In the genomic region with DNA sequence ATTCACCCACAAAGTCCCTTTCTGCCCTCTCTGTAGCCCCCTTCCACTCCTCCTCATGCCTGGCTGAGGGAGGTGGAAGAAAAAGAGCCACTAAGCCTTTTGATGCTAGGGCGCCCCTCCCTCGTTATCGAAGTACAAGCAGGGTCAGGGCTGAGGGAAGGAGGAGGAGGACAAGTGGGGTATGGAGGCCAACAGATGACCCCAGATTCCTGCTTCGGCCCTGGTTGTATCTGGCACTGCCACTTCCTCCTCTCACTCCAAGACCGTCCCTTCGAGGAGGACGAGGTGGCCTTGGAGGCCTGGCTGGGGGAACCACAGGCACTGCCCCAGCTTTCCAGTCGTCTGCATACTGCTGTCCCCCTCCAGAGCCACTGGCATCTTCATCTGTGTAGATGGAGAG, we compare ENCODE assay signal across 21 mouse cellular contexts. TPM values are rescaled to one million over a fixed set of nuclear protein-coding genes. Genes with fewer than 3 reads are reported as not detected.
A peak's percentile ranks its signal among the peaks of the same experiment; 100 is the strongest.
DNase-seq lines count a peak whose midpoint lies in the region; ATAC-seq lines count a peak whose summit lies in the region.
"Had no signal": no experiment of that assay in that cellular context is flagged by ENCODE, and none has a peak within 500 bp of the region (broad histone marks: within the 10 kb centered on the region; RNA-seq: fewer than 3 reads in every experiment).

No protein-coding gene starts in this region.

- H3K27me3 ChIP-seq in hindbrain, embryonic 12.5 days: no peaks in the 10 kb centered on the region; the same call in 1 of the 2 replicates
- H3K27me3 ChIP-seq in hindbrain, embryonic 16.5 days (replicated peaks; ENCODE audit: control insufficient read depth, insufficient read depth, low read length): no peaks in the 10 kb centered on the region
- no peaks in the 10 kb centered on the region for H3K27me3 ChIP-seq in midbrain, embryonic 14.5 days (ENCODE audit: control insufficient read depth, insufficient read depth, low read length)
- H3K27me3 ChIP-seq in midbrain, embryonic 15.5 days (replicated peaks): no peaks in the 10 kb centered on the region
- H3K27me3 ChIP-seq: embryonic facial prominence, embryonic 12.5 days had no signal

- no peak overlapping the region for H3K4me3 ChIP-seq in hindbrain, embryonic 12.5 days
- H3K4me3 ChIP-seq in hindbrain, embryonic 16.5 days (ENCODE audit: low read length): no peak overlapping the region
- H3K4me3 ChIP-seq in midbrain, embryonic 14.5 days (replicated peaks; ENCODE audit: low read depth, low read length): no peak overlapping the region
- no peak overlapping the region for H3K4me3 ChIP-seq in midbrain, embryonic 15.5 days
- H3K4me3 ChIP-seq: embryonic facial prominence, embryonic 12.5 days; forebrain, embryonic 12.5 days; heart, adult 2 months had no signal

- 52% methylated on average over 8 of the region's 8 CpGs for WGBS in hindbrain, embryonic 12.5 days
- 52% methylated on average over 8 of the region's 8 CpGs for WGBS in hindbrain, embryonic 16.5 days
- WGBS in midbrain, embryonic 14.5 days: 47% methylated on average over 8 of the region's 8 CpGs
- WGBS in midbrain, embryonic 15.5 days: 59% methylated on average over 8 of the region's 8 CpGs

- peaks cover 32% of the 10 kb centered on the region for H3K36me3 ChIP-seq in hindbrain, embryonic 12.5 days
- H3K36me3 ChIP-seq in hindbrain, embryonic 16.5 days (ENCODE audit: control insufficient read depth, insufficient read depth, low read length): peaks cover 3% of the 10 kb centered on the region; the same call in 1 of the 2 replicates
- peaks cover 39% of the 10 kb centered on the region for H3K36me3 ChIP-seq in midbrain, embryonic 14.5 days (ENCODE audit: control insufficient read depth, insufficient read depth, low read length)
- H3K36me3 ChIP-seq in midbrain, embryonic 15.5 days (replicated peaks): peaks cover 3% of the 10 kb centered on the region; the same call in 1 of the 2 replicates

- no peak overlapping the region for H3K27ac ChIP-seq in hindbrain, embryonic 12.5 days
- no peak overlapping the region for H3K27ac ChIP-seq in hindbrain, embryonic 16.5 days (ENCODE audit: low read depth, low read length)
- H3K27ac ChIP-seq in midbrain, embryonic 14.5 days (replicated peaks; ENCODE audit: low read depth, low read length): no peak overlapping the region
- H3K27ac ChIP-seq in midbrain, embryonic 15.5 days: no peak overlapping the region
- H3K27ac ChIP-seq: embryonic facial prominence, embryonic 12.5 days; forebrain, embryonic 12.5 days; heart, adult 2 months had no signal

- H3K4me1 ChIP-seq in hindbrain, embryonic 12.5 days: peaks cover 75% of the 10 kb centered on the region
- peaks cover 37% of the 10 kb centered on the region for H3K4me1 ChIP-seq in hindbrain, embryonic 16.5 days (ENCODE audit: control insufficient read depth, insufficient read depth, low read depth, low read length)
- H3K4me1 ChIP-seq in midbrain, embryonic 14.5 days (ENCODE audit: control insufficient read depth, insufficient read depth, low read length): peaks cover 45% of the 10 kb centered on the region
- H3K4me1 ChIP-seq in midbrain, embryonic 15.5 days: peaks cover 59% of the 10 kb centered on the region

- peak overlapping the region; percentile 39; the same call in 1 of the 2 replicates for H3K9ac ChIP-seq in hindbrain, embryonic 12.5 days
- H3K9ac ChIP-seq in hindbrain, embryonic 16.5 days (ENCODE audit: low read depth, low read length): no peak overlapping the region
- 0 out of 2 replicates have a peak overlapping the region, but pooled peaks have one; percentile 6 for H3K9ac ChIP-seq in midbrain, embryonic 14.5 days (replicated peaks; ENCODE audit: low read length)
- H3K9ac ChIP-seq in midbrain, embryonic 15.5 days: no peak overlapping the region
- H3K9ac ChIP-seq: embryonic facial prominence, embryonic 12.5 days had no signal

- no peak for ATAC-seq in hindbrain, embryonic 12.5 days (ENCODE audit: low FRiP score)
- no peak for ATAC-seq in hindbrain, embryonic 16.5 days
- no peak for ATAC-seq in midbrain, embryonic 14.5 days (ENCODE audit: low FRiP score, low TSS enrichment)
- no peak for ATAC-seq in midbrain, embryonic 15.5 days (replicated peaks)
- ATAC-seq: forebrain, embryonic 16.5 days had no signal

- no peak overlapping the region; the same call in 1 of the 2 replicates for H3K4me2 ChIP-seq in hindbrain, embryonic 12.5 days (replicated peaks)
- H3K4me2 ChIP-seq in hindbrain, embryonic 16.5 days (ENCODE audit: low read length): no peak overlapping the region
- H3K4me2 ChIP-seq in midbrain, embryonic 14.5 days (ENCODE audit: low read length): no peak overlapping the region
- no peak overlapping the region for H3K4me2 ChIP-seq in midbrain, embryonic 15.5 days

- H3K9me3 ChIP-seq in hindbrain, embryonic 12.5 days (replicated peaks): no peaks in the 10 kb centered on the region
- no peaks in the 10 kb centered on the region for H3K9me3 ChIP-seq in hindbrain, embryonic 16.5 days (ENCODE audit: control insufficient read depth, low read length)
- no peaks in the 10 kb centered on the region for H3K9me3 ChIP-seq in midbrain, embryonic 14.5 days (ENCODE audit: control insufficient read depth, low read length)
- no peaks in the 10 kb centered on the region for H3K9me3 ChIP-seq in midbrain, embryonic 15.5 days
- H3K9me3 ChIP-seq: embryonic facial prominence, embryonic 12.5 days; forebrain, embryonic 12.5 days had no signal

- peak; percentile 85 for DNase-seq in heart, adult 11 months
- no peak for DNase-seq in heart, adult 9 months (ENCODE audit: low spot score in 2 of 2)
- no peak for DNase-seq in midbrain, embryonic 14.5 days
- no peak for DNase-seq in kidney, adult 9 months
- DNase-seq: adrenal gland, postnatal 10 days; cerebellum, adult 11 months; cerebellum, adult 8-10 months; cerebellum, postnatal 14 days; embryo, embryonic 11 days; gastrocnemius, postnatal 10 days; heart, adult 2 months; heart, postnatal 10 days; heart, postnatal 4 days had no signal

RNA-seq across cellular contexts. Expression of a gene that starts 1.5 kb away (rescaled TPM):
- polyA plus RNA-seq in hindbrain, embryonic 12.5 days (2016; fragmentation: Nextera tagmentation; extraction: Ambion mirVana): 3.6 and 4.4 TPM in 2 replicates
- 2.1 and 2.7 TPM in 2 replicates for polyA plus RNA-seq in hindbrain, embryonic 16.5 days (2015; fragmentation: Nextera tagmentation; extraction: Ambion mirVana)
- 1.4 and 2.0 TPM in 2 replicates for polyA plus RNA-seq in midbrain, embryonic 14.5 days (2014; fragmentation: Nextera tagmentation; extraction: Ambion mirVana)
- polyA plus RNA-seq in midbrain, embryonic 15.5 days (2015; fragmentation: Nextera tagmentation; extraction: Ambion mirVana): 2.1 and 2.9 TPM in 2 replicates

RNA-seq across cellular contexts. Expression of a gene that starts 5.6 kb away (rescaled TPM):
- 0.12 and 0.23 TPM in 2 replicates for polyA plus RNA-seq in hindbrain, embryonic 12.5 days (2016; fragmentation: Nextera tagmentation; extraction: Ambion mirVana)
- 0.04 and 0.12 TPM in 2 replicates for polyA plus RNA-seq in hindbrain, embryonic 16.5 days (2015; fragmentation: Nextera tagmentation; extraction: Ambion mirVana)
- polyA plus RNA-seq in midbrain, embryonic 14.5 days (2014; fragmentation: Nextera tagmentation; extraction: Ambion mirVana): 0.19 TPM in 1 of 2 replicates, not detected in the other
- polyA plus RNA-seq in midbrain, embryonic 15.5 days (2015; fragmentation: Nextera tagmentation; extraction: Ambion mirVana): 0.04 and 0.09 TPM in 2 replicates
- polyA plus RNA-seq: C2C12; heart, adult 2 months; heart, embryonic 14.5 days had no signal

RNA-seq across cellular contexts. Expression of a gene that starts 5.6 kb away (rescaled TPM):
- polyA plus RNA-seq in hindbrain, embryonic 12.5 days (2016; fragmentation: Nextera tagmentation; extraction: Ambion mirVana): 164 and 168 TPM in 2 replicates
- 113 and 140 TPM in 2 replicates for polyA plus RNA-seq in hindbrain, embryonic 16.5 days (2015; fragmentation: Nextera tagmentation; extraction: Ambion mirVana)
- 37.3 and 59.5 TPM in 2 replicates for polyA plus RNA-seq in midbrain, embryonic 14.5 days (2014; fragmentation: Nextera tagmentation; extraction: Ambion mirVana)
- 218 and 231 TPM in 2 replicates for polyA plus RNA-seq in midbrain, embryonic 15.5 days (2015; fragmentation: Nextera tagmentation; extraction: Ambion mirVana)

RNA-seq across cellular contexts. Expression of a gene that starts 5.9 kb away (rescaled TPM):
- polyA plus RNA-seq in hindbrain, embryonic 12.5 days (2016; fragmentation: Nextera tagmentation; extraction: Ambion mirVana): 4.6 and 6.9 TPM in 2 replicates
- polyA plus RNA-seq in hindbrain, embryonic 16.5 days (2015; fragmentation: Nextera tagmentation; extraction: Ambion mirVana): 10.3 and 13.8 TPM in 2 replicates
- polyA plus RNA-seq in midbrain, embryonic 14.5 days (2014; fragmentation: Nextera tagmentation; extraction: Ambion mirVana): 4.4 and 9.3 TPM in 2 replicates
- polyA plus RNA-seq in midbrain, embryonic 15.5 days (2015; fragmentation: Nextera tagmentation; extraction: Ambion mirVana): 8.3 and 9.7 TPM in 2 replicates

RNA-seq across cellular contexts. Expression of a gene that starts 10.4 kb away (rescaled TPM):
- polyA plus RNA-seq in hindbrain, embryonic 12.5 days (2016; fragmentation: Nextera tagmentation; extraction: Ambion mirVana): 18.9 and 20.4 TPM in 2 replicates
- polyA plus RNA-seq in hindbrain, embryonic 16.5 days (2015; fragmentation: Nextera tagmentation; extraction: Ambion mirVana): 15.3 and 18.4 TPM in 2 replicates
- polyA plus RNA-seq in midbrain, embryonic 14.5 days (2014; fragmentation: Nextera tagmentation; extraction: Ambion mirVana): 15.0 and 20.2 TPM in 2 replicates
- 19.5 and 20.8 TPM in 2 replicates for polyA plus RNA-seq in midbrain, embryonic 15.5 days (2015; fragmentation: Nextera tagmentation; extraction: Ambion mirVana)

Comparison
In these comparisons a context has a peak if more than half of its experiments do, and no peak if none do; other contexts are left out.
1. H3K9ac ChIP-seq: peak in hindbrain, embryonic 12.5 days (single experiment) and midbrain, embryonic 14.5 days (single experiment); none in hindbrain, embryonic 16.5 days (single experiment) and midbrain, embryonic 15.5 days (single experiment).